Mouse (Mus musculus) frontal cortex, postnatal 25 days (tissue): ENCODE data around the gene Dclk1.

ENCODE experiments used
- DNase-seq, 2 experiments: peaks; one replicate each; pipeline ENCODE4 v3.0.0; 2022; ENCODE audit warnings: low spot score in 2 of 2

Gene Dclk1

DNA sequence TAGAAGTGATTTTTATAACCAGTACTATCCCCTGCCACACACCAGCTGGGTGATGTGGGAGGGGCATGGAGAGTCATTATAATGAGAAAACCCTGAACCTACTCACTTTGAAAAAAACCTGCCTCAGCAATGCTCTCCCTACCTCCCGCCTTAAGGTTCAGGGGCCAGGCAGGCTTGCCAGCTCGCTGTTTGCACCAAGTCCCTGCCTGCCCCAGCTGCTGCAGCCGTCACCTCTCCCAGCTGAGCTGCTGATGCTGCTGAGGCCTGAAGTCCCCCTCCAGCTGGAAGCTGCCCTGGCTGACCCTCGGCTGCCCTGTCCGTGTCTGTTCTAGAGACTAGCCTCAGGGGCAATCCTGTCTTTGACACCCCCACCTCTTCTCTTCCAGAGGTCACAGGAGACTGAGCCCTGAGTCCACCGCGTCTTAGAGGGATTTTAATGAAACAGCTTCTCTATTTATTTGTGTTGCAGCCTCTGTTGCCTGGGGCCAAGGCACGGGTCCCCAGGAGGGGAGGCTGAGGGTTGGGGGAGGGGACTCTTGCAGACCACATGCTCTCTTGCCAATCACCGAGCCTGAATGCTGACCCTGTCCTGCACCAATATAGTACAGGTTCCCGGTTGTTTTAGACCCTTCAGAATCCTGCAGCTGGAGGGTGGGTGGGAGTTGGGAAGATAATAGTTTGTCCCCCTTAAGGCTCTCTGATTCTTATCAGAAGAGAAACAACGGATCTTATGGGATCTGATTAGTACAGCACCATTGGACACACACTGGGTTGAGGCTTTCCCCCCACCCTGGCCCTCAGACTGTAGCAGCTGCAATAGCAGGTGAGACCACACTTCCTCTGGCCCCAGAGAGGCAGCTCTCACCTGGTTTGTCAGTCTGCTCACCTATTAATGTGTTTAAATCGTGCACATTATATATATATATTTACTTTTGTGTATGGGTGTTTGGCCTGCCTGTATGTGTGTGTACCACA lies 346.1 kb downstream of the Dclk1 start:
- no peak for DNase-seq
